Mouse (Mus musculus) liver, adult (tissue): ENCODE data around the gene Trim37.

Source experiments
- GATA4 ChIP-seq: IDR thresholded peaks from 2 replicates; pipeline ENCODE4 v1.6.1; 2014; ENCODE audit warnings: mild to moderate bottlenecking, low read length; ENCODE audit not compliant: insufficient replicate concordance

Gene Trim37

DNA sequence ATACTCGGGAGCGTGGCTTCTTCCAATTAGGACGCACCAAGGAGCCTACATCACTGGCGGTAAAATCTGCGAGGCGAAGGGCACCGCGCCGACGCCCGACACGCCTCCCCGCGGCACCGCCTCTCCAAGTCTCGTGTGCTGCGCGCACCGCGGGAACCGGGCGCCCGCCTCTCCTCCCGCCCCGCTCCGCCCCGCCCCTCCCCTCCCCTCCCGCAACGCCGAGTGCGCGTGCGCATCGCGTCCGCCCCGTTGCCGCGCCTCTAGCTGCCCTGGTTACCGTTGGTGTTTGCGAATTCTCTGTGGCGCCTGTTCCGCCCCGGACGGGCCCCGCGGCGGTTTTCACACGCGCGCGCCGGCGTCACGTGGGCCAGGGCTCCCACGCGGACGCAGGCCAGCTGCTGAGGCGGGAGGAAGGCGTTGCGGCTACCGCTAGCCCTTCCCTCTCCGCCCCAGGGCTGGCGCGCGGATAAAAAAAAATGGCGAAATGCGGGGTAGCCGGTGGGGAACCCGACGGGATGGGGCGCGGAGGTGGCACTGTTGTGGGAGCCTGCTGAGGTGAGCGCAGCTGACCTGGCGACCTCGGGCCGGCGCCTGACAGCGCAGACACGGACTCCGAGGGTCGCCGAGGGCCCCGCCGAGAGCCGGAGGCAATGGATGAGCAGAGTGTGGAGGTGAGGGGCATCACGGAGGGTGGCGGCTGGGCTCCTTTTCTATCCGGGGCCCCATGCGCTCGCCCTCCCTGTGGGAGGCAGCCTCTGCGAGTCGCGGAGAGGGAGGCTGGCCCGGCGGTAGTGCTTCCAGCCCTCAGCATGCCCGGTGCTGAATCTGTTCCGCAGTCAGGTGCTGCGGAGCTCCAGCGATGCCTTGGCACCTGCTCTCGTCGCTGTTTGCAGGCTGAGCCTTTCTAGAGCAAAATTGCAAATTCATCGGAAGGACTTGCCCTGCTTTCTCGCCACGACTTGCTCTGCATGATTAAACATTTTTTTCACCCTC, at the start of gene Trim37:
Gene Trim37, plus strand, starts transcription at position 254 of the 993 bp plus-strand sequence.
- TF ChIP-seq GATA4: no peak

DNA sequence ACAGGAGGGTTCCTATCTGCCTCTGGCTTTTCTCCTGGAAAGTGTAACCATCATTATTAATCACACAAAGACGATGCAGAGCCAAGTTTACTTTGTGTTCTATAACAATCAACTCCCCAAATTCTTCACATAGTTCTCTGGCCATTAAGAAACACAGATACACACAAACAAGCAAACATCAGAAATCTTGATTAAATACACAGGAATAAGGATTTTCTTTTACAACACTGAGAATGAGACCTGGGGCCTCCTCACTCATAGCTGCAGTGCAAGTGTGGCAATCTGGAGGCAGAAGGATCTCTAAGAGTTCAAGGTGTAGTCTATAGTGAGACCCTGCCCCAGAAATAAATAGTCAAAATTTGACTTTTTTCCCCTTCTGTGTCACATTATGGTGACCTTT, 43.2 kb upstream of the Trim37 start:
- TF ChIP-seq GATA4: no peak

DNA sequence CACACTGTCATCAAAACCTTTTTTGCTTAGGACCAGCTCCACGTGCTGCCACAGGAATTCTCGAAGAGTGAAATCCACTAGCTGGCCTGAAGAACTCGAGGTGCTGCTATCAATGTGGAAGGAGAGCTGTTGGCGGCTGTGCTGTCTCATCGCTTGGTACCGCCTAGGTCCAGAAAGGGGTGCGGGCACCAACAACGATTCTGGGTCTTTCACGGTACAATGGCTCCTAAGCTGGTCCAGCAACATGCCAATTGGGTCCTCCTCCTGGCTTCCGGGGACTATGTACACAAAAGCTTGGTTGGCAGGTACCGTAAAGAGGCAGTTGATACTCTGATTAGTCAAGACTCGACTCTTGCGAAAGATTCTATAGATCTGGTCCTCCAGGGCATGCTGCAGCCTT, 41.4 kb upstream of the Trim37 start:
- TF ChIP-seq GATA4: no peak

- no peak for TF ChIP-seq GATA4
Observed at GRCm38 (mm10) chr11:87086290-87086984, 40.4 kb upstream of the Trim37 start, which contains the start of gene Smg8. Gene Smg8 (minus strand): TSS chr11:87086774.

GRCm38 (mm10) chr11:87087142-87087541, 39.7 kb upstream of the Trim37 start:
- TF ChIP-seq GATA4: no peak

DNA sequence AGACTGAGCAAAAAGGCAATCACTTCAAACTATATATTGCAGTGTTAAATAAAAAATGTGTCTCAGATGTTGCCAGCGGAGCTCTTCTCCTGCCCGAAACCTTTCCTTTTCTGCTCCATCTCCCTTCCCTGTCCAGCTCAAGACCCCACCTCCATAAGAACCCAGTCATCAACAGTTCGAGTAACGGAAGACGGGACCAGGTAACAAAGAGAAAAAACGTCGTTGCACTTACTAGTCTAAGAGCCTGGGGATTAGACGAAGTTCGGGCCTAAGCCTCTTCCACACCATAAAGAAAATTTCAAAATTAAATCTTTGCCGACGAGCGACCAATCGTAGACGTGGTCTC, 18.5 kb upstream of the Trim37 start, which contains the start of gene Prr11:
Gene Prr11, minus strand, starts transcription at position 300 of the 346 bp plus-strand sequence.
- TF ChIP-seq GATA4: no peak

GRCm38 (mm10) chr11:87108755-87109518, 17.9 kb upstream of the Trim37 start, which contains the start of gene Ska2:
Gene Ska2 (plus strand): TSS chr11:87109234.
- TF ChIP-seq GATA4: peak; percentile 43; the same call in 1 of the 2 replicates

- no peak for TF ChIP-seq GATA4
Observed at GRCm38 (mm10) chr11:87109519-87110171, 17.2 kb upstream of the Trim37 start.

- TF ChIP-seq GATA4: no peak
Observed at GRCm38 (mm10) chr11:87110172-87110909, 16.5 kb upstream of the Trim37 start.

GRCm38 (mm10) chr11:87121864-87122263, 5.0 kb upstream of the Trim37 start:
- TF ChIP-seq GATA4: no peak

DNA sequence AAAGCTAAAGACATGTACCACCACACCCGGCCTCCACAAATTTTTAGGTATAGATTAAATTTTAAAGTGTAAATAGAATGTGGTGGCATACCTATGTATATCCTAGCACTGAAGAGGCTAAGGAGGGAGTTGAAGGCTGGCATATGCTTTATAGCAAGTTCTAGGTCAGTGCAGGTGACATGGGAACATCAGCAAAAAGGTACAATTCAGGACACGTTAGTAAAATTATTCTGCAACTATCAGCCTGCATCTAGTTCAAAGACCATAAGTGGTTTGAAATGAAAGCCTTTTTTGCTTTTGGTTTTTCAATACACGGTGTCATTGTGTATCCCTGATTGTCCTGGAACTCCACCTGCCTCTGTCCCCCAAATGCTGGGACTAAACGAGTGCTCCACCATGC, 1.3 kb upstream of the Trim37 start:
- TF ChIP-seq GATA4: no peak

DNA sequence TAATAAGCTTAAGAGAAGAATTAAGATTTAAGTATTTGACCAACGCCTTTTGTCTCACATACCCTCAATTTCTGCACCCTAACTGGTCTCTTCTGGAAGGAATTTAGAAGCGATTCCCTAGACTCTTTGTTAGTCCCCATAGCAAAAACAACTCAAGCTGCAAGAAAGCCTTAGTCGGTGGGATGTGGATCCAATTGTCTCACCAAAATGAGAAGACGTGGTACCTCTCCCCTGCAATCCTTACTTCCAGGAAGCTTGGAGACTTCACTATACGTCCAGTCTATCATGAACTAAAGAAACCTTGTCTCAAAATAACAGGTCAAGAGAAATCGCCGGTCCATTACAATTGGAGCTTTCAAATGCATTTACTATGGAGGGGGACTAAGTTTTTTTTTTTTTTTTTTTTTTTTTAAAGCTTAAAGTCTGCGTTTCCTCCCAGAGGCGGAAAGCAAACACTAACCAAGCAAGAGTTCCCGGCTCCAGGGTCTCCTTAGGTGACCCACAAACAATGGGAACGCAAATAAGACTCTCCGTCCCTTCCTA, 525 bp upstream of the Trim37 start:
- TF ChIP-seq GATA4: no peak

- no peak for TF ChIP-seq GATA4
Observed at GRCm38 (mm10) chr11:87136233-87136632, 9.4 kb downstream of the Trim37 start.

DNA sequence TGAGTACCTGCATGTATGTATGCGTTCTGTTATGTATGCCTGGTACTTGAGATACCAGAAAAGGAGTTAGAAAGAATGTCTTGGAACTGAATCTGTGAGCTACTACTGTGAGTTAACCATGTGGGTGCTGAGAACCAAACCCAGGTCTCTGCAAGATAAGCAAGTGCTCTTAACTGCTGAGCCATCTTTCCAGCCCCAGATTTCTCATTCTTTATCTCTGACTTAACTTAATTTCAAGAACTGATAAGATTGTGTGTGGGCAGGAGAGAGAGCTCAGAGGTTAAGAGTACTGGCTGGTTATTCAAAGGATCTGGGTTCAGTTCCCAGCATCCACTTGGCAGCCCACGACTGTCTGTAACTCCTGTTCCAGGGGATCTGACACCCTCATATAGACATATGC, 31.1 kb downstream of the Trim37 start:
- TF ChIP-seq GATA4: no peak
